Mouse (Mus musculus) heart, adult 18-20 months (tissue): ENCODE results near the gene Nfat5. TPM values are rescaled to one million over a fixed set of nuclear protein-coding genes. Genes with fewer than 3 reads are reported as not detected.

Source experiments
- DNase-seq, 2 experiments: peaks; one replicate each; pipeline ENCODE4 v3.0.0; 2021 to 2022; ENCODE audit warnings: mixed read lengths in 1 of 2
- total RNA-seq, 2 experiments: library from RNA; stranded (reverse); gene quantifications; 2 replicates each; pipeline ENCODE4 v1.2.3; 2021

The Nfat5 gene
- total RNA-seq, 2 experiments from 2014 or later, result 18.4 to 23.1 TPM

GRCm38 (mm10) chr8:107397665-107398064 lies 104.4 kb downstream of the Nfat5 start:
- no peak for DNase-seq

GRCm38 (mm10) chr8:107399495-107399894 lies 106.2 kb downstream of the Nfat5 start:
- DNase-seq, result no peak

GRCm38 (mm10) chr8:107401866-107402265 lies 108.6 kb downstream of the Nfat5 start:
- DNase-seq, result no peak

DNA sequence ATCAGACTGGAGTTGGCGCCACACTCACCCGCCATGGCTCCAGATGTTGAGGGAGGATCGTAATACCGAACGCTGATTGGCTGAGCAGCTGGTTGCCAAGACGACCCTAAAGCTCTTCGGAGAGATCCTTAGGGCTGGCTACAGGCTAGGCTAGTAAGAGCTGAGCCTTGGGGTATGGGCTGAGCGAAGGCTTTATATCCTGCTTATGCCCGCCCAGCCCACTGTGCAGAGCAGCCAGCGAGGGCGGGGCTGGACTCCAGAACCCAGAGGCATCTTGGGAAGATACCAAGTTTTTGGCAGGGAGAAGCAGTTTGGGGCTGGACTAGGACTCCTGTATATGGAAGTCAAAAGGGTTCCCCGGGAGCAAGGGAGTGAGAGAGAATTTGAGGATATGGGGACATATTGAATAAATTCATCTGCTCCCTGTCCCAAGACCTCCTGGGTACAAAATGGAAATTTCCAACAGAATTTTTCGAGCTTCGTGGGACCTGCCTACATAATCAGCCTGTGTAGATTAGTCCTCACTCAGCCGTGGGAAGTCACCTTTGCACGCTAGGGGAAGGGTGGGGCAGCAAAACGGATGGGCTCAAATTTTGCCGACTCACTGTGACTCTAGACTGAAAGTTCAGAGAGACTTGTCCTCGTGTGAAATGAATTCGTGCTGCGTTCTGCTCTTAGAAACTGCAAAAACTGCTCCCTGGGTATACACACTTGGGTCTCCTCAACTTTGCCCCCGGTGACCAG lies 109.9 kb downstream of the Nfat5 start, which contains the start of gene Nqo1:
Nqo1 (minus strand) TSS at position 169 of the 744 bp plus-strand sequence.
- peak; percentile 86 to 92 for DNase-seq

DNA sequence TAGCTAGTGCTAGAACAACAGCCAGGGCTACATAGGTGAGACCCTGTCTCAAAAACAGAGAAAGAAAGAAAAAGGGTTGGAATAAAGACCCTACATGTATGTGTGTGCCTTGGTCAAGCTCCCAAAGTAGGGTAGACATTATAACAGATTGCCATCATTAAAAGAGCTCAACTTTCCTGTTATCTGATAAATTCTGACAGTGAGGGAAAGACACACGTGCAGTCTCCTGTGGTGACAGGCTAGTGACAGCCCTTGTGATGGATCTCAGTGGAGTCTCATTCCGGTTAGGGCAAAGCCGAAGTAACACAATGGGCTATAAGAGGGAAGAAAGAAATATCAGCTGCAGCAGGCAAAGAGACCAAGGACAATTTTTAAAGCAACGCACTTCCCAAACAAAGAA lies 110.8 kb downstream of the Nfat5 start:
- no peak for DNase-seq

GRCm38 (mm10) chr8:107405935-107406334 lies 112.7 kb downstream of the Nfat5 start:
- DNase-seq, result no peak

DNA sequence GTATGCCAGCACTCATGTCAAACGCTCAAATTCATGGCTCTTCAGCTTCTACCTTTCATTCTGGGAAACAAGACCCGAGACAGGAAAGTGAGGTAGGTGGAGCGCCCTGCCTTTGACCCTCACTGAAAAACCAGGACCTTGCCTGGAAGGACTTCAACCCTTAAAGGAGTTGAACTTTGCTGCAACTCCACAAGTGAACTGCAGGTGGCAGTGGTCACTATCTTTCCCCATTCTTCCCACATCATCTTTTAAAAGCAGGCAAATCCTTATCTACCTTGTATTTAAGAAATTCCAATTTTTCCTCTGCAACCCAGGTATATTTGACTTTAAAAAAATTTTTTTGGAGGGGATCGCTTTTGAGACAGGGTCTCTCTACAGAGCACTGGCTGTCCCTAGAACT lies 118.1 kb downstream of the Nfat5 start:
- no peak for DNase-seq

DNA sequence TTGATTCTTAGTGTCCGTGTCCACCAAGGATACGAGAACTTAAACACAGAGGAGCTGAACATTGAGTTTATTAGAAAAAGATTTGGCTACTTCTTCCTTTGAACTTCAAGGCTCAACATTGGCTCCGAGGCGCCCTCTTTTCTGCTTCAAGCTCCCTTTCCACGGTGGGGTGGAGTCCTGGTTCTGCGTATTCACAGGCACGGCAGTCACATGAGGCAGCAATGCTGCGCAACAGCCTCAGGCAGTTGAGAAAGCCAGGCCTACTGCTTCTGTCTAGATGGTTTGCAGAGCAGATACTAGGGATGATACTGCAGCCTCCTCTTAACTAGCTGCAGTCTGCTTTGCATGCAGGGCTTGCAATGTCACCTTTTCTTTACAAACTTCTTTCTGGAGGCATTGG lies 119.3 kb downstream of the Nfat5 start:
- no peak for DNase-seq

DNA sequence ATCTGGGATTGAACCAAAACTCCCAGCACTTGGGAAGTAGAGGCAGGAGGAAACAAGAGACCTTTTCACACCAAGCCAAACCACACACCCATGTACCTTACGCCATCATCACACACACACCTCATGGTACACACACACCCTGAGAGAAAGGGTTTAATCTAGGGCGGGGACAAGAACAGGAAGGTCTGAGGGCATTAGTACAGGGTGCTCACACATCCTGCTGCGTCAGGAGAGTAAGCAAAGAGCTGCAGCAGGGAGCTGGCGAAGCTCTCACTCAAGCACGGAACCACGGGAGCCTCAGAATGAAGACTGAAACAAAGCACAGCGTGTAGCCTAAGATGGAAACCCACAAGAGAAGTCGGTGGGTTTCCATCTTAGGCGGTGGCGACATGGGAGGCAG lies 120.6 kb downstream of the Nfat5 start:
- no peak for DNase-seq

- no peak for DNase-seq
Measured at GRCm38 (mm10) chr8:107417001-107417400, 123.7 kb downstream of the Nfat5 start.

DNA sequence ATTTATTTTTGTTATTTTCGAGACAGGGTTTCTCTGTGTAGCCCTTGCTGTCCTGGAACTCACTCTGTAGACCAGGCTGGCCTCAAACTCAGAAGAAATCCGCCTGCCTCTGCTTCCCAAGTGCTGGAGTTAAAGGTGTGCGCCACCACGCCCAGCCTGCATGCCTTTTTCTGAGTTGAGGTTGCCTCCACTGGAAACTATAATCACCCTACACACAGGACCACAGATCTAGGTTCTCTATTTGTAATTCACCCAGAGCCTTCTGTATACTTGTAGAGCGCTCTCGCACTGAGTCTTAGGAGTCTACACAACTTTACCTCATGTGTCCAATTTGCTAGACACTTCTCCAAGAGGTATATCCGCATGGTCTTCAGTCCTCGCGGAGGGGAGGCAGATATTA lies 130.9 kb downstream of the Nfat5 start:
- DNase-seq, result no peak

DNA sequence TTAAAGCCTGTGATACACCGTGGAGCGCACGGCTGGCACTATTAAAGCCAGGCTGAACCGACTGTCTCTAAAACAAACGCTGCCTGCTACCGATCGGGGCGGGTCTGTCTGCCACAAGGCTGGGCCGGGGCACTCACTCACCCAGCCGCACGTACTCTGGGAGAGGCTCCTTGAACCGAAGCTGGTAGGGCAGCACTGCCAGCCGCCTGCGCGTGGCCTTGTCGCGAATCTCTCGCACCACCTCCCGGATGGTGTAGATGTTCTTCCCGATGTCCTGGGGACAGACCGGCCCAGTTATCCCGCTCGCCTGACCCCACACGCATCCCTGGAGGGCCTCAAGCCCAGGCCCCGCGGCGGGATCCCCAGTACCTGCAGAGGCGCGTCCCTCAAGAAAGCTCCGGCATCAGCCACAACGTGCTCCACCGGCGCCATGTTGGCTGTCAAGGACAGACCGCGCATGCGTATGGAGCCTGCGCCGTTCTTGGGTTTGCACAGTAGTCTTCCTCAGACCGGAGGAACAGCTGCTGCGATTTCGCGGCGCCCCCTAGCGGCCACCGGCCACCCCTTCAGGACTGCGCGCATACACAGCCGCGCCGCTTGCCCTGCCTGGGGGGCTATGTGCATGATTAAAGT lies 131.4 kb downstream of the Nfat5 start, which contains the start of gene Nob1:
Nob1 (minus strand) TSS at position 455 of the 633 bp plus-strand sequence.
- DNase-seq, result peak; percentile 96 to 97

- DNase-seq, result no peak
Measured at GRCm38 (mm10) chr8:107425230-107425597, 131.9 kb downstream of the Nfat5 start.

Other genes with a start within 250 kb of the Nfat5 start
- 10 to 100 TPM; 64.3 to 77.4 TPM for gene Pdf, start 244.9 kb upstream of the Nfat5 start, total RNA-seq
- gene Cog8, start 236.8 kb upstream of the Nfat5 start, total RNA-seq, result 10 to 100 TPM; 15.8 to 17.1 TPM
- 10 to 100 TPM; 22.1 to 22.8 TPM for gene Nip7, start 236.6 kb upstream of the Nfat5 start, total RNA-seq
- not detected for gene Tmed6, start 227.8 kb upstream of the Nfat5 start, total RNA-seq
- gene Terf2, start 196.9 kb upstream of the Nfat5 start, total RNA-seq, result 10 to 100 TPM; 11.8 to 13.5 TPM
- 10 to 100 TPM; 38.5 to 41.7 TPM for gene Cyb5b, start 142.8 kb upstream of the Nfat5 start, total RNA-seq
- 10 to 100 TPM; 45.5 to 61.4 TPM for gene Nqo1, start 109.7 kb downstream of the Nfat5 start, total RNA-seq
- gene Nob1, start 131.6 kb downstream of the Nfat5 start, total RNA-seq, result 10 to 100 TPM; 22.6 to 23.1 TPM
- 10 to 100 TPM; 22.5 to 25.8 TPM for gene Wwp2, start 142.9 kb downstream of the Nfat5 start, total RNA-seq